Mouse (Mus musculus): ENCODE measurements around the gene Adamts6. TPM values are rescaled to one million over a fixed set of nuclear protein-coding genes. Genes with fewer than 3 reads are reported as not detected.

Adamts6 gene
- polyA plus RNA-seq, 1 experiment from 2014 or later: 4.8 TPM

GRCm38 (mm10) chr13:104533806-104534495, 246.3 kb downstream of the Adamts6 start:
- H3K9ac ChIP-seq (ENCODE audit: low read depth, low read length): no peak overlapping the region
- H3K36me3 ChIP-seq (ENCODE audit: control insufficient read depth, insufficient read depth, low read length): no peaks in the 10 kb centered on the region
- H3K4me2 ChIP-seq (replicated peaks; ENCODE audit: low read depth, low read length): no peak overlapping the region
- H3K9me3 ChIP-seq (ENCODE audit: control insufficient read depth, low read length): no peaks in the 10 kb centered on the region
- H3K4me1 ChIP-seq (ENCODE audit: control insufficient read depth, insufficient read depth, low read length): no peaks in the 10 kb centered on the region
- ATAC-seq (ENCODE audit: low FRiP score, low TSS enrichment): no peak
- H3K27ac ChIP-seq (ENCODE audit: low read depth, low read length): no peak overlapping the region
- no peak overlapping the region for H3K4me3 ChIP-seq (ENCODE audit: low read length)
- H3K27me3 ChIP-seq (ENCODE audit: control insufficient read depth, insufficient read depth, low read length): no peaks in the 10 kb centered on the region
- WGBS: 59% methylated on average over 7 of the region's 7 CpGs

GRCm38 (mm10) chr13:104540861-104541398, 253.3 kb downstream of the Adamts6 start:
- H3K4me2 ChIP-seq (replicated peaks; ENCODE audit: low read depth, low read length): peak overlapping the region; percentile 21; the same call in 1 of the 2 replicates
- peak overlapping the region; percentile 9 for H3K4me3 ChIP-seq (ENCODE audit: low read length)
- H3K9ac ChIP-seq (ENCODE audit: low read depth, low read length): no peak overlapping the region
- peak; percentile 93 for ATAC-seq (ENCODE audit: low FRiP score, low TSS enrichment)
- no peaks in the 10 kb centered on the region for H3K36me3 ChIP-seq (ENCODE audit: control insufficient read depth, insufficient read depth, low read length)
- H3K4me1 ChIP-seq (ENCODE audit: control insufficient read depth, insufficient read depth, low read length): peaks cover 9% of the 10 kb centered on the region; the same call in 1 of the 2 replicates
- WGBS: 16% methylated on average over 7 of the region's 7 CpGs
- no peaks in the 10 kb centered on the region for H3K9me3 ChIP-seq (ENCODE audit: control insufficient read depth, low read length)
- H3K27ac ChIP-seq (ENCODE audit: low read depth, low read length): peak overlapping the region; percentile 30; the same call in 1 of the 2 replicates
- H3K27me3 ChIP-seq (ENCODE audit: control insufficient read depth, insufficient read depth, low read length): no peaks in the 10 kb centered on the region

- Histone ChIP-seq H3K27me3 (ENCODE audit: control insufficient read depth, insufficient read depth, low read length) (no peaks in the 10 kb centered on the region), H3K4me3 (ENCODE audit: low read length) (no peak overlapping the region), H3K36me3 (ENCODE audit: control insufficient read depth, insufficient read depth, low read length) (no peaks in the 10 kb centered on the region), H3K4me2 (replicated peaks; ENCODE audit: low read depth, low read length) (no peak overlapping the region), H3K27ac (ENCODE audit: low read depth, low read length) (no peak overlapping the region), H3K9me3 (ENCODE audit: control insufficient read depth, low read length) (no peaks in the 10 kb centered on the region), H3K9ac (ENCODE audit: low read depth, low read length) (no peak overlapping the region), H3K4me1 (ENCODE audit: control insufficient read depth, insufficient read depth, low read length) (peaks cover 9% of the 10 kb centered on the region; the same call in 1 of the 2 replicates)
- ATAC-seq (ENCODE audit: low FRiP score, low TSS enrichment): no peak
- 80% methylated on average over 10 of the region's 10 CpGs for WGBS
Observed at GRCm38 (mm10) chr13:104542123-104542758, 254.6 kb downstream of the Adamts6 start.

- no peaks in the 10 kb centered on the region for H3K36me3 ChIP-seq (ENCODE audit: control insufficient read depth, insufficient read depth, low read length)
- no peak for ATAC-seq (ENCODE audit: low FRiP score, low TSS enrichment)
- no peak overlapping the region for H3K27ac ChIP-seq (ENCODE audit: low read depth, low read length)
- no peak overlapping the region for H3K4me2 ChIP-seq (replicated peaks; ENCODE audit: low read depth, low read length)
- H3K9ac ChIP-seq (ENCODE audit: low read depth, low read length): no peak overlapping the region
- no peaks in the 10 kb centered on the region for H3K27me3 ChIP-seq (ENCODE audit: control insufficient read depth, insufficient read depth, low read length)
- WGBS: 72% methylated on average over 4 of the region's 4 CpGs
- no peak overlapping the region for H3K4me3 ChIP-seq (ENCODE audit: low read length)
- no peaks in the 10 kb centered on the region for H3K9me3 ChIP-seq (ENCODE audit: control insufficient read depth, low read length)
- H3K4me1 ChIP-seq (ENCODE audit: control insufficient read depth, insufficient read depth, low read length): peaks cover 9% of the 10 kb centered on the region; the same call in 1 of the 2 replicates
Observed at GRCm38 (mm10) chr13:104542759-104543141, 255.1 kb downstream of the Adamts6 start.

Other genes starting within 250 kb of the Adamts6 start
- 13.9 and 21.5 TPM in 2 replicates for gene Nln, start 178.2 kb upstream of the Adamts6 start, polyA plus RNA-seq (2014; fragmentation: Nextera tagmentation; extraction: Ambion mirVana)
- gene Sgtb, start 178.1 kb upstream of the Adamts6 start, polyA plus RNA-seq (2014; fragmentation: Nextera tagmentation; extraction: Ambion mirVana): 3.2 and 6.1 TPM in 2 replicates
- 65.4 and 65.5 TPM in 2 replicates for gene Trappc13, start 109.4 kb upstream of the Adamts6 start, polyA plus RNA-seq (2014; fragmentation: Nextera tagmentation; extraction: Ambion mirVana)
- 16.1 and 23.1 TPM in 2 replicates for gene Trim23, start 109.0 kb upstream of the Adamts6 start, polyA plus RNA-seq (2014; fragmentation: Nextera tagmentation; extraction: Ambion mirVana)
- gene Cenpk, start 59.2 kb upstream of the Adamts6 start, polyA plus RNA-seq (2014; fragmentation: Nextera tagmentation; extraction: Ambion mirVana): 80.3 and 123 TPM in 2 replicates
- gene Ppwd1, start 59.0 kb upstream of the Adamts6 start, polyA plus RNA-seq (2014; fragmentation: Nextera tagmentation; extraction: Ambion mirVana): 19.5 and 21.9 TPM in 2 replicates

All from kidney, embryonic 14.5 days (tissue).